Comparison of ENCODE assay signal across 18 mouse cellular contexts in the genomic region with DNA sequence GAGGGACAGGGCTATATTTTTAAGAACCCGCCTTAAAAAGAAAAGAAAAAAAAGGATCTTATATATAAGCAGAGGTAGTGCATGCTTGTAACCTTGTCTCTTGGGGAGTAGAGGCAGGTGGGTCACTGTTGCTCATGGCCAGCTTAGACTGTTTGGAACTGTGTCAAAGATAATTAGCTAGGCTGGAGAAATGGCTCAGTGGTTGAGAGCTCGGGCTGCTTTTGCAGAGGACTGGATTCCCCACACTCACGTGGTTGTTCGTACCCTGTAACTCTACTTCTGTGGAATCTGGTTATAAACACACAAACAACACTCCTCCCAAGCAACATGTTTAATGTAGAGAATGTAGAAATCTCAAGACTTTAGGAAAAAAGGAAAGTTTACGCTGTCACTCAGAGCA.
"Had no signal": no experiment of that assay in that cellular context is flagged by ENCODE, and none has a peak within 500 bp of the region (broad histone marks: within the 10 kb centered on the region; RNA-seq: fewer than 3 reads in every experiment).

No protein-coding gene starts in this region.

- H3K27ac ChIP-seq: midbrain, embryonic 10.5 days; midbrain, embryonic 12.5 days; neural tube, embryonic 13.5 days; neural tube, embryonic 15.5 days had no signal

- H3K27me3 ChIP-seq: midbrain, embryonic 12.5 days; neural tube, embryonic 13.5 days; neural tube, embryonic 15.5 days had no signal

- H3K9me3 ChIP-seq: midbrain, embryonic 10.5 days; midbrain, embryonic 12.5 days; neural tube, embryonic 13.5 days; neural tube, embryonic 15.5 days had no signal

- H3K4me1 ChIP-seq: midbrain, embryonic 12.5 days had no signal

- ATAC-seq: midbrain, embryonic 16.5 days had no signal

- H3K9ac ChIP-seq: lung, embryonic 14.5 days; midbrain, embryonic 12.5 days; neural tube, embryonic 13.5 days; neural tube, embryonic 15.5 days had no signal

- DNase-seq: lung, embryonic 14.5 days; lung, postnatal 10 days; lung, postnatal 4 days; midbrain, embryonic 14.5 days; retina, postnatal 1 day; right cerebral cortex, adult 18-20 months; right cerebral cortex, postnatal 25 days; right cerebral cortex, postnatal 4 days; spleen, adult 18-20 months; thymus, adult 18-20 months; thymus, postnatal 14 days; thymus, postnatal 36 days had no signal

- H3K4me2 ChIP-seq: lung, embryonic 14.5 days; midbrain, embryonic 12.5 days; neural tube, embryonic 13.5 days; neural tube, embryonic 15.5 days had no signal

- H3K4me3 ChIP-seq: midbrain, embryonic 10.5 days; midbrain, embryonic 12.5 days; myocyte; neural tube, embryonic 13.5 days; neural tube, embryonic 15.5 days had no signal
